Mouse (Mus musculus) olfactory bulb, adult 2 months (tissue): ENCODE results near the gene Slc38a4. TPM values are rescaled to one million over a fixed set of nuclear protein-coding genes. Genes with fewer than 3 reads are reported as not detected.

Source experiments
- H3K27ac ChIP-seq: fragments of 200-500 bp; 2 replicates; pipeline ENCODE4 v1.5.1; 2012; ENCODE audit warnings: low read depth, low read length; ENCODE audit not compliant: insufficient read depth
- H3K4me1 ChIP-seq: fragments of 200-500 bp; 2 replicates; pipeline ENCODE4 v1.6.1; 2012; ENCODE audit warnings: low read length; ENCODE audit not compliant: control insufficient read depth, insufficient read depth
- H3K4me3 ChIP-seq: fragments of 200-500 bp; 2 replicates; pipeline ENCODE4 v1.5.1; 2012; ENCODE audit warnings: mild to moderate bottlenecking, low read depth, low read length, moderate library complexity; ENCODE audit not compliant: insufficient read depth
- CTCF ChIP-seq: fragments of 200-500 bp; IDR thresholded peaks from 2 replicates; pipeline ENCODE4 v1.5.1; 2012; ENCODE audit warnings: low read depth, mild to moderate bottlenecking, low read length, moderate library complexity; ENCODE audit not compliant: insufficient read depth
- POLR2A ChIP-seq: fragments of 200-500 bp; IDR thresholded peaks from 2 replicates; pipeline ENCODE4 v1.6.1; 2012; ENCODE audit warnings: mild to moderate bottlenecking, low read depth, low read length, moderate library complexity; ENCODE audit not compliant: insufficient read depth
- WGBS: fragments of 180-500 bp; shearing (Covaris S2); methylation state at CpG from one replicate; pipeline ENCODE4 v1.1.7; 2018; 5-methylcytosine and 5-hydroxymethylcytosine counted together
- polyA plus RNA-seq: library from polyadenylated mRNA; stranded (reverse); fragments of >200 nt; gene quantifications from 2 replicates; pipeline ENCODE4 v1.2.4, GENCODE M21; 2012; ENCODE audit warnings: low replicate concordance; ENCODE audit not compliant: missing spikeins, insufficient read depth, insufficient read length

Gene Slc38a4
- polyA plus RNA-seq, 1 experiment = not detected

DNA sequence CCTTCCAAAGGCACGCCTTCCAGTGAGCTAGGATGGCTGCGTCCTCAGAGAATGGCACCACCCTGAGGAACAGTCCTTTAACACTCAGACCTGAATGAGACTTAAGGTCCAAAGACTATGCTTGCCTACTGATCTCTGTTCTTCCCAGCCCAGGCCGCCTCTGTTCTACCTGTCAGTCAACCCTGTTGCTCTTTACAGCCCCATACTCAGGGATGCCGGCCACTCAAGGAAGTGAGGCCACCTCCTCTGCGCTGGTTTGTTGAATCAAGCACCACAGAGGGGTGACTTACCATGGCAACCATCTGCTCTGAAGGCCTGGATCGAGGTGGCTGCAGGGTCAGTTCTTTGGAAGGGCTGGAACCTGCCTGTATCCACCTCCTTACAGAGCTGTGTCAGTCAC is 21.9 kb upstream of the Slc38a4 start:
- 89% methylated on average over 6 of the region's 6 CpGs for WGBS
- Histone ChIP-seq H3K27ac (no peak overlapping the region), H3K4me1 (no peaks in the 10 kb centered on the region), H3K4me3 (no peak overlapping the region)
- TF ChIP-seq POLR2A = no peak
- no peak for TF ChIP-seq CTCF

DNA sequence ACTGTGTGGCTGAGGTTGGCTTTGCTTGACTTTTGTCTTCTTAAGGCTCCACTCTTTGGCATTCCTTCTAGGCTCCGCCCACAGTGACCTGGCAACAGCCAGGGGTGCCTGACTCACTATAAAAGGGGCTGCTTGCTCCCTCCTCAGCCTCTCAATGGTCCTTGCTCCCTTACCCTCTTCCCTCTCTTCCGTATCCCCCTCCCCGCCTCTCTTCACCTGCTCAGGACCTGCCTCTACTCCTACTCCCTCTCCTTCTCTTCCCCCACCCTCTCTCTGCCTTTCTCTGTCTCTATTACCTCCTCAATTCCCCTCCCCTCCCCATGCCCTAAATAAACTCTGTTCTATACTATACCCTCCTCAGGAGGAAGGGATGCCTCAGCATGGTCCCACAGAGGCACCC is 20.3 kb upstream of the Slc38a4 start:
- TF ChIP-seq POLR2A = no peak
- TF ChIP-seq CTCF = no peak
- no peak overlapping the region for H3K4me3 ChIP-seq
- 86% methylated on average over 3 of the region's 3 CpGs for WGBS
- no peaks in the 10 kb centered on the region for H3K4me1 ChIP-seq
- no peak overlapping the region for H3K27ac ChIP-seq

DNA sequence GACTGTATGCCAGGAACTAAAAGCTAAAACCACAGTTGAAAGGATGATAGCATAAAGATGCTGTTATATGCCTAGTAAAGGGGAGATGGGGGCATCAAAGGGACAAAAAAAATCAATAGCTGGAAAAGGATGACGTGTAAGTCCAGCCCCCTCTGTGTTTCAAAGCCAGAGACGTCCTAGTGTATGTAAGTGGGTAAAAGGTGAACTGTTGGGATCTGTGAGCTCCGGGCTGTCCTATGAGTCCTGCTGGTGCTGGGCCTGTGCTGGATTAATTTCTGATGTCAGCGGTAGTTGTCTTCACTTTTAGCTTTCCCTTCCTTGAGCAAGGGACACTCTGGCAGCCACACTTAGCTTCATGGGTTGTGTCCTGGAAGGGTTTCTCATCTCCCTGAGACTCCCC is 19.5 kb upstream of the Slc38a4 start:
- no peak overlapping the region for H3K4me3 ChIP-seq
- no peak overlapping the region for H3K27ac ChIP-seq
- no peaks in the 10 kb centered on the region for H3K4me1 ChIP-seq
- no peak for TF ChIP-seq POLR2A
- TF ChIP-seq CTCF = no peak
- WGBS = 84% methylated on average over 4 of the region's 4 CpGs

DNA sequence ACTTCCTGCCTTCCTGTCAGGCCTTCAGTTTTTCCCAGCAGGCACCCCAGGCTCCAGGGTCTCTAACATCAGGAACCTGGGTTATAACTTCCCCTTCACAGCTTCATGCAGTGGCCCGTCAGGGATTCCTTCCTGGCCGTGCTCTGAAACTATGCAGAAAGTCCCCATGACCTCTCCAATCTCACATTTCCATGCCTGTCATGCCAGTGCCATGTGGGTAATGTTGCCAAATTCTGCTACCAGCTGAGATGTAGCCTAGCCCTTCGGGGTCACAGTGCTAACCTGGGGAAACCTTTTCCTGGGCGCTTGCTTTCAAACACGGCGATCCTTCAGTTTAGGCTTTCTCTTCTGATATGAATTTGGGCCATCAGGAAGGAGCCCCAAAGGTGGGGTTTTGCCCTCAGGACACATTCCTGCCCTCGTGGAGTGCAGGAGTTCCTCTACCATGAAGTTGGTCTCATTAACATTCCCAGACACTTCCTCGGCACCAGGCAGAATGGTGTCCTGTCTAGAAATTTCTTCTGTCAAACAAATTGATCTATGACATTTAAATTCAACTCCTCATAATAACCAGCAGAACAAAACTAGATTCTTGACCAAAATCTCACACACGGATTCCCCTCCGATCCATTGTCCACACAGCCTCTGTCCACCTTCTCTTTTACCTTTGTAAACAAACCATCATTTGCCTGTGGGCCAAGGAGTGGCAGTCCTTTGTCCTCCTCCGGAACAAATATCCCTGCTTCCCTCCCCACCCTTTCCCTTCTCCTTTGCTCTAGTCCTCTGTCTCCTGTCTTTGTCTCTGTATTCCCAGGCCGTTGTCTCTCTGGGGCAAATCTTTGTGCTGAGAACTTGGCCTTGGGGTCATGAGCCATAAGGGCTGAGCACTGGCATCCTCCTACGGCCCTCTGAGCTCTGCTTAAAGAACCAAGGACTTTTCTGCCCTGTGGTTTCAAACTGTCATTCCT is 17.4 kb upstream of the Slc38a4 start:
- WGBS = 87% methylated on average over 13 of the region's 13 CpGs

DNA sequence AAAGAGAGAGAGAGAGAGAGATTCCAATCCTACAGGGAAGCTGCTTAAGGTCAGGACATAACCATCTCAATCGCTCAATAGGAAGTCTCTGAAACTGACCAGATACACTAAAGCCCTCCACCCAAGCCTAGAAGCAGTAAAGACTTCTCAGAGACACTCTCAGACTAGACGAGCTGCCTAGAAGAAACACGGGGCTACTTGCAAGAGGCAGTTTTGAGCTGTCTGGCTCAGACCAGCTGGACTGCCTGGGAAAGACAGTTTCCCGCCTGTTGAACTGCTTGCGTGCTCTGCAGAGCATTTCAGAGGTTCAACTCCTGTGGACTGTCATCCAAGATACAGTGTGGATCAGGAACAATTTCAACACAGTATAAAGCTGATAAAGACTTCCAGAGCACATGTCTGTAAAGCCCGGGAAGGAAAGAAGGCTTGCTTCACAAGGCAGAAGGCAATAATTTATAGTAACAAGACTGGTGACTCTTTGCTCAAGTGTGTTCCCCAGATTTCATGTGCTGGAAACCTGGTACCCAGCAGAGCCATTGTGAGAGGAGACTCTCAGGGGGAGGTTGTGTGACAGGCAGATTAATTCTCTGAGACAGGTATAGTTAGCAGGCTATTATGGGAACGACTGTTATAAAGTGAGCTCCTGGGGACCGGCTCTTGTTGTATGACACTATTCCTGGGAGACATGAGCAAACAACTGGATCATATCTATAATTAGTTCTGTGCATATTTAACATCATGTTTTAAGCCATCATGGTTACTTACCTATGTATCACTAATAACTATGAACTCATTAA is 11.8 kb upstream of the Slc38a4 start:
- no peaks in the 10 kb centered on the region for H3K4me1 ChIP-seq
- no peak for TF ChIP-seq POLR2A
- TF ChIP-seq CTCF = no peak
- H3K27ac ChIP-seq = no peak overlapping the region
- H3K4me3 ChIP-seq = no peak overlapping the region
- WGBS = 67% methylated on average over 8 of the region's 8 CpGs

More for the DNA sequence above, 17.4 kb upstream of the Slc38a4 start:
- TF ChIP-seq POLR2A = no peak
- TF ChIP-seq CTCF = no peak
- Histone ChIP-seq H3K27ac (no peak overlapping the region), H3K4me1 (no peaks in the 10 kb centered on the region), H3K4me3 (no peak overlapping the region)

DNA sequence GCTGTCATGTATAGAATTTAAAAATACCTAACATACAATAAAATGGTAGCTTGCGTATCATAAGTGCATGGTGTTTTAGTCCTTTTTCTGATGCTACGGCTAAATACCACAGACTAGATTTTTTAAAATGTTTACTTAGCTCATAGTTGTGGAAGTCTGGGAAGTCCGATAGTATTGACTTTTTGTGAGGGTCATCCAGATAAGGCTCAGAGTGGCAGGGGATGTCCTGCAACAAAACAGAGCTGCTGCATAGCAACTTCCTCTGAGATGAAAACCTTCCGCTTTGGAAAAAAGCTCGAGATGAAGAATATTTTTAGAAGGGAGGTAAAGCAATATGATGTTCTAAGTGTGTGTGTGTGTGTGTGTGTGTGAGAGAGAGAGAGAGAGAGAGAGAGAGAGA is 11.2 kb upstream of the Slc38a4 start:
- no peak overlapping the region for H3K27ac ChIP-seq
- TF ChIP-seq POLR2A (no peak), CTCF (no peak)
- H3K4me1 ChIP-seq = no peaks in the 10 kb centered on the region
- no peak overlapping the region for H3K4me3 ChIP-seq
- 88% methylated on average over 5 of the region's 5 CpGs for WGBS

DNA sequence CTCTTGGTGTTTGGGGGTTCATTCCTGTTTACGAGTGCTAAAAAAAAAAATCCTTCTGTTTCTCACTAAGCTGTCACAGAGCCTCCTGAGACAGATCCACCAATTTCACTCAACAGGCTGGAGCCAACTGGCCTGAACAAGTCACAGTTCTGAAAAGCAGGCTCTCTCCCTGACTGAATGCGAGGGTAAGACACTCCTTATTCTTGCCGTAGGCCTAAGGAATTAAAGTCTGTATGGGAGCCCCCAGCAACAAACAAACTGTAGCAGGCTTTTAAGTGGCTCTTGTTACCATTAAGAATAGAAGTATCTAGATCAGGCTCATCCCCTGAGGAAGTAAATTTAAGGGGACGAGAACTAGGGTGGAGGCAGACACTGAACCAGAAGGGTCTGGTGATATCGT is 7.5 kb upstream of the Slc38a4 start:
- TF ChIP-seq CTCF (no peak), POLR2A (no peak)
- Histone ChIP-seq H3K4me1 (no peaks in the 10 kb centered on the region), H3K4me3 (no peak overlapping the region), H3K27ac (no peak overlapping the region)
- 96% methylated on average over 5 of the region's 5 CpGs for WGBS

DNA sequence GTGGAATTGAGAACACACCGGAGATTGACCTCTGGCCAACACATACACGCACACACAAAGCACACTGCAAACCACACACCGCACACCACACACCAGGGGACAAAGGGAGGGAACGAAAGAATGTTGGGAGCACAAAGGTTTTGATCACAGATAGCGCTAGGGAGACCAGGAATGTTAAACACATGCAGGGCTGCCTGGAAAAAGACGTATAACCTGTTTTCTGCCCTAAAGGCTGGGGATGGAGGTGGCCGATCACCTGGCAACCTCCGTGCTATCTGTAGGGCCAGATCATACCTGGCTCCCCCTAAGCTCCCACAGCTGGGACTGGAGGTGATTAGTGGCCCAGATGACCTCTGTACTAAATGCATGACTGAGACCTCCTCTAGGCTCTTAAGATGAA is 5.2 kb upstream of the Slc38a4 start:
- 86% methylated on average over 8 of the region's 8 CpGs for WGBS
- no peak overlapping the region for H3K4me3 ChIP-seq
- no peak overlapping the region for H3K27ac ChIP-seq
- TF ChIP-seq POLR2A (no peak), CTCF (no peak)
- H3K4me1 ChIP-seq = no peaks in the 10 kb centered on the region

DNA sequence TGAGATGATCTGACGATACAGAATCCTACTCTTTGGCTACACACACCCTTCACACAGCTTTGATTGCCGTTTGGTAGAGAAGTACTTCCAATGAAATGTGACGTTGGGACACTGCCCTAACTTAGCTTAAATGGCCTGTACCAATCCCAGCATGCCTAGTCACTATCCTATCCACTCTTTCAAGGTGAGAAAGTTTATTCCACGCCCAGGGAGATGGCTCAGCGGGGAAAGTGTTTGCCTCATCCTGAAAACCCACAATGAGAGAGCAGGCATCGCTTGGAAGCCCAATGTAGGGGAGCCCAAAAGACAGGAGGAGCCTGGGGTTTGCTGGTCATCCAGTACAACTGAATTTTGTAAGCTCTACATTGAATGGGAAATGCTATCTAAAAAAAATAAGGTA is 4.8 kb upstream of the Slc38a4 start:
- TF ChIP-seq POLR2A = no peak
- no peak for TF ChIP-seq CTCF
- Histone ChIP-seq H3K4me1 (0 out of 2 replicates have a peak, but pooled peaks cover under 1% of the 10 kb centered on the region), H3K27ac (no peak overlapping the region), H3K4me3 (no peak overlapping the region)
- 95% methylated on average over 6 of the region's 6 CpGs for WGBS
